Mouse (Mus musculus) ZHBTc4 (cell line): ENCODE measurements around the gene Caskin2.
"Not testable (repeated sequence)": the region's sequence is repeated elsewhere in the genome, so short reads cannot be mapped to it uniquely, and the experiment has no call there.

Experiments used
- DNase-seq: peaks from one replicate; pipeline ENCODE4 v3.0.0-alpha.2; 2011; ENCODE audit warnings: low read depth, low spot score

The Caskin2 gene

DNA sequence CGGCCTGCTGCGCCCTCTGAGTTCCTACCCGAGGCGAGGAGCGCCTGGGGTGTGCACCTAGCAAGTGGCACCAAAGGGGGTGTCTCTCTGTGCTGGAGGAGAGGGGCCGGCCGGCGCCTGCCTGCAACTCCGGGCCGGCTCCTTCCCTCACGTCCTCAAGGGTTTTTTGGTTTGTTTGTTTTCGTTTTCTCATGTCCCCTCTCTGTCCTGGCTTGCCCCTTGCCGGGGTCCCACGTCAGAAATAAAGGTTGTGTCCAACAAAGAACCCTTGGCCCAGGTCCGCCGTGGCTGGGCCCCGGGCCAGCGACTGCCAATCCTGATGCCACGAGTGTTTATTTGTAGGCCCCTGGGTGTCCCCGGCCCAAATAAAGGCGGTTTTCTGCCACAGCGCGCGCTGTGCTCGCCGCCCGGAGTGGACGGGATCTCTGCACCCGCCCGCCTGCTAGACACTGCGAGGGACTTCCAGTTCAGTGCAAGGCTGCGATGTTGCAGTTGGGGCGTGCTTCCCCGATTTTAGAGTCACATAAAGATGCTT is 47.8 kb downstream of the Caskin2 start:
- no peak for DNase-seq

GRCm38 (mm10) chr11:115765103-115765606 is 48.3 kb downstream of the Caskin2 start, which contains the start of gene Tmem94:
TSS of gene Tmem94 (plus strand) at chr11:115765433.
- DNase-seq: peak; percentile 98

DNA sequence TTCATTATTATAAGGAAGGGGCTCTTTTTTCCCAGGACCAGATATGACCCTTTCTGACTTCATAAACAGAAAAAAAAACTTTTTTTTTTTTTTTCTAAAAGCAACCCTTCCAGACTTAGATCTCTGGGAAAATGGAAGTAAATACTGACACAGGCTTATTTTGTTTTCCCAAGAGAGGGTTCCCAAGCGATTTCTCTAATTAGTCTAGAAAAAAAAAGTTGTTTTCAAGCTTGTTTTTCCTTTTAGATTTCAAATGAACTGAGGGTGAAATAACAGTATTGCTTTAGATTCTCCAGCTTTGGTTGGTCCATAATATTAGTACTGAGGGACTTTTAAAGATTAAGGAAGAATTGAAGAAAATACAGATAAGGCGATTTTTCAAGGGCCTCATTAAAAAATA is 48.7 kb downstream of the Caskin2 start:
- no peak for DNase-seq

GRCm38 (mm10) chr11:115762176-115762575 is 51.3 kb downstream of the Caskin2 start:
- DNase-seq: not testable (repeated sequence)

- no peak for DNase-seq
Observed at GRCm38 (mm10) chr11:115753485-115753884, 60.0 kb downstream of the Caskin2 start.

DNA sequence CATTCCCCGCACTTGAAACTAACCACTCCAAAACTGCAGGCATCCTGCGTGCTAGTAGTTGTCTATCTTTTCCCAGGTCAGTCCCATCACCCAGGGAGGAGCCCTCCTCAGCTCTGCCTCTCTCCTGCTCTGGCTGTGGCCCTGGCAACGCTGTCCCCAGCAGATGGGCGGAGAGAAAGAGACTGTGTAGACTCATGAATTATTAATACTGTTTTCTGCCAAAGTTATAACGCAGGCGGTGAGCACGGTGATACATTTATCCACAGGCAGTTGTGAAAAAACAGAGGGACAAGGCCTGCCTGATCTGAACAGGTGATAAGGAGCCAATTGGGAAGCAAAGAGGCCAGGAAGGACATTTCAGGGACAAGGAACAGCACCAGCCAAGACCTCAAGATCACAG is 60.8 kb downstream of the Caskin2 start:
- DNase-seq: no peak

- DNase-seq: no peak
Observed at GRCm38 (mm10) chr11:115751725-115752124, 61.7 kb downstream of the Caskin2 start.

- DNase-seq: no peak
Observed at GRCm38 (mm10) chr11:115749834-115750233, 63.6 kb downstream of the Caskin2 start.
